Mouse (Mus musculus) pancreas, adult 10 weeks (tissue): ENCODE measurements around the gene Pot1b. TPM values are rescaled to one million over a fixed set of nuclear protein-coding genes. Genes with fewer than 3 reads are reported as not detected.

ENCODE experiments used
- polyA plus RNA-seq: library from polyadenylated mRNA; stranded (reverse); fragments of 350-450 nt; fragmentation: Illumina TruSeq; extraction: RNeasy Lipid Tissue Mini Kit (QIAGEN cat#74804); gene quantifications from one replicate; pipeline ENCODE4 v1.2.3, GENCODE M21; 2015; ENCODE audit warnings: low read depth, low replicate concordance; ENCODE audit not compliant: insufficient read depth

Pot1b gene
- polyA plus RNA-seq: 3.8 TPM

GRCm38 (mm10) chr17:55711984-55712811 is at the start of gene Pot1b:
Gene Pot1b (minus strand): TSS chr17:55712628.

GRCm38 (mm10) chr17:55749786-55750185 is 37.4 kb upstream of the Pot1b start, which contains the start of gene Adgre4:
Gene Adgre4 (plus strand): TSS chr17:55749984.

GRCm38 (mm10) chr17:55625092-55625491 is 87.3 kb downstream of the Pot1b start, which contains the start of gene Vmn2r118:
Gene Vmn2r118 (minus strand): TSS chr17:55625192.

Other genes starting within 250 kb of the Pot1b start
- not detected for gene Vmn2r118, start 87.4 kb downstream of the Pot1b start, polyA plus RNA-seq
- gene Adgre4, start 37.4 kb upstream of the Pot1b start, polyA plus RNA-seq: 0.54 TPM
- 2.2 TPM for gene Zfp119a, start 166.3 kb upstream of the Pot1b start, polyA plus RNA-seq
- gene Zfp959, start 179.5 kb upstream of the Pot1b start, polyA plus RNA-seq: 2.6 TPM
- gene Zfp119b, start 236.9 kb upstream of the Pot1b start, polyA plus RNA-seq: 1.7 TPM
- gene Ebi3, start 240.0 kb upstream of the Pot1b start, polyA plus RNA-seq: 1.3 TPM
- 2.3 TPM for gene Yju2, start 246.5 kb upstream of the Pot1b start, polyA plus RNA-seq